Mouse (Mus musculus): Measurements from ENCODE around the gene Gm11236. TPM values are rescaled to one million over a fixed set of nuclear protein-coding genes. Genes with fewer than 3 reads are reported as not detected.
"Not testable (repeated sequence)": the region's sequence is repeated elsewhere in the genome, so short reads cannot be mapped to it uniquely, and the experiment has no call there.

The Gm11236 gene
- not detected in 2 replicates for total RNA-seq (2014; fragmentation: Nextera tagmentation)
- total RNA-seq (2017): not detected in 2 replicates

GRCm38 (mm10) chr4:73637821-73638220, at the start of gene Gm11236:
Gene Gm11236, plus strand, starts transcription at chr4:73638121.
- ATAC-seq (replicated peaks; ENCODE audit: low FRiP score, low TSS enrichment, poor library complexity, severe bottlenecking): not testable (repeated sequence)

- no peak for ATAC-seq (replicated peaks; ENCODE audit: low FRiP score, low TSS enrichment, poor library complexity, severe bottlenecking)
Observed at GRCm38 (mm10) chr4:73599248-73599647, 38.7 kb upstream of the Gm11236 start.

DNA sequence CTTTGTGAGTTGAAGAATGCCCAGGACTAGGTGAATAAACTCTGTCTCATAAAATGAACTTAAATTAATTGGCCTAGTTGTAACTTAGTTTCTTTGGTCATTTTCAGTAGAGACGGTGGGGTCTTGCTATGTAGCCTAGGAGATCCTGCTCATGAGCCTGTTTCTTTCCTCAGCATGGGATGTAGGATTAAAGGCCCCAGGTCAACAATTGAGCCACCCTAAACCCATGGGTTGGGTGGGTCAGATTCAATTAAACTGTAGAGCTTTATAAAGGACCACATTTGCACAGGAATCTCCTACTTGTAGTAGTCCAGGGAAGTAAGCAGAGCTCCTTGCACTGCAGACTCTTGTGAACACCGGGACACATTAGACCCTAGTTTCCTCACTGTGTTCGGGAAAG, 30.3 kb upstream of the Gm11236 start, which contains the start of gene Gm11238:
Gene Gm11238 (plus strand): TSS at position 301 of the 400 bp plus-strand sequence.
- not testable (repeated sequence) for ATAC-seq (replicated peaks; ENCODE audit: low FRiP score, low TSS enrichment, poor library complexity, severe bottlenecking)

- not testable (repeated sequence) for ATAC-seq (replicated peaks; ENCODE audit: low FRiP score, low TSS enrichment, poor library complexity, severe bottlenecking)
Observed at GRCm38 (mm10) chr4:73622684-73623083, 15.2 kb upstream of the Gm11236 start, which contains the start of gene Gm11237. Gene Gm11237, plus strand, starts transcription at chr4:73622984.

DNA sequence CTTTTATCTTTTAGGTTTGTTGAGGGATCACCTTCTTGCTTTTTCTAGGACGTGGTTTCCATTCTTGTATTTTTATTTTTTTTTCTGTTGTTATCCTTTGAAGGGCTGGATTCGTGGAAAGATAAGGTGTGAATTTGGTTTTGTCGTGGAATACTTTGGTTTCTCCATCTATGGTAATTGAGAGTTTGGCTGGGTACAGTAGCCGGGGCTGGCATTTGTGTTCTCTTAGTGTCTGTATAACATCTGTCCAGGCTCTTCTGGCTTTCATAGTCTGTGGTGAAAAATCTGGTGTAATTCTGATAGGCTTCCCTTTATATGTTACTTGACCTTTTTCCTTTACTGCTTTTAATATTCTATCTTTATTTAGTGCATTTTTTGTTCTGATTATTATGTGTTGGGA, 23.9 kb downstream of the Gm11236 start:
- ATAC-seq (replicated peaks; ENCODE audit: low FRiP score, low TSS enrichment, poor library complexity, severe bottlenecking): not testable (repeated sequence)

- ATAC-seq (replicated peaks; ENCODE audit: low FRiP score, low TSS enrichment, poor library complexity, severe bottlenecking): not testable (repeated sequence)
Observed at GRCm38 (mm10) chr4:73668054-73668453, 30.1 kb downstream of the Gm11236 start, which contains the start of gene Gm11239. Gene Gm11239, plus strand, starts transcription at chr4:73668354.

DNA sequence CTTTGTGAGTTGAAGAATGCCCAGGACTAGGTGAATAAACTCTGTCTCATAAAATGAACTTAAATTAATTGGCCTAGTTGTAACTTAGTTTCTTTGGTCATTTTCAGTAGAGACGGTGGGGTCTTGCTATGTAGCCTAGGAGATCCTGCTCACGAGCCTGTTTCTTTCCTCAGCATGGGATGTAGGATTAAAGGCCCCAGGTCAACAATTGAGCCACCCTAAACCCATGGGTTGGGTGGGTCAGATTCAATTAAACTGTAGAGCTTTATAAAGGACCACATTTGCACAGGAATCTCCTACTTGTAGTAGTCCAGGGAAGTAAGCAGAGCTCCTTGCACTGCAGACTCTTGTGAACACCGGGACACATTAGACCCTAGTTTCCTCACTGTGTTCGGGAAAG, 45.3 kb downstream of the Gm11236 start, which contains the start of gene Gm428:
Gene Gm428 (plus strand): TSS at position 301 of the 400 bp plus-strand sequence.
- not testable (repeated sequence) for ATAC-seq (replicated peaks; ENCODE audit: low FRiP score, low TSS enrichment, poor library complexity, severe bottlenecking)

Other genes with a start within 250 kb of the Gm11236 start
- gene Gm11487, start 233.0 kb upstream of the Gm11236 start, total RNA-seq (2014; fragmentation: Nextera tagmentation): not detected in 2 replicates
- not detected in 2 replicates for gene Gm11487, start 233.0 kb upstream of the Gm11236 start, total RNA-seq (2017)
- gene Gm11238, start 30.2 kb upstream of the Gm11236 start, total RNA-seq (2014; fragmentation: Nextera tagmentation): not detected in 2 replicates
- gene Gm11238, start 30.2 kb upstream of the Gm11236 start, total RNA-seq (2017): not detected in 2 replicates
- gene Gm11237, start 15.1 kb upstream of the Gm11236 start, total RNA-seq (2014; fragmentation: Nextera tagmentation): not detected in 2 replicates
- gene Gm11237, start 15.1 kb upstream of the Gm11236 start, total RNA-seq (2017): not detected in 2 replicates
- not detected in 2 replicates for gene Gm11239, start 30.2 kb downstream of the Gm11236 start, total RNA-seq (2014; fragmentation: Nextera tagmentation)
- not detected in 2 replicates for gene Gm11239, start 30.2 kb downstream of the Gm11236 start, total RNA-seq (2017)
- gene Gm428, start 45.4 kb downstream of the Gm11236 start, total RNA-seq (2014; fragmentation: Nextera tagmentation): not detected in 2 replicates
- not detected in 2 replicates for gene Gm428, start 45.4 kb downstream of the Gm11236 start, total RNA-seq (2017)
- not detected in 2 replicates for gene Rasef, start 152.9 kb downstream of the Gm11236 start, total RNA-seq (2014; fragmentation: Nextera tagmentation)
- not detected in 2 replicates for gene Rasef, start 152.9 kb downstream of the Gm11236 start, total RNA-seq (2017)
- not detected in 2 replicates for gene Gm11758, start 238.1 kb downstream of the Gm11236 start, total RNA-seq (2014; fragmentation: Nextera tagmentation)
- not detected in 2 replicates for gene Gm11758, start 238.1 kb downstream of the Gm11236 start, total RNA-seq (2017)

All from megakaryocyte-erythroid progenitor cell, adult 5-6 weeks (primary cell).